Comparison of ENCODE assay signal across 8 mouse cellular contexts in the genomic region with DNA sequence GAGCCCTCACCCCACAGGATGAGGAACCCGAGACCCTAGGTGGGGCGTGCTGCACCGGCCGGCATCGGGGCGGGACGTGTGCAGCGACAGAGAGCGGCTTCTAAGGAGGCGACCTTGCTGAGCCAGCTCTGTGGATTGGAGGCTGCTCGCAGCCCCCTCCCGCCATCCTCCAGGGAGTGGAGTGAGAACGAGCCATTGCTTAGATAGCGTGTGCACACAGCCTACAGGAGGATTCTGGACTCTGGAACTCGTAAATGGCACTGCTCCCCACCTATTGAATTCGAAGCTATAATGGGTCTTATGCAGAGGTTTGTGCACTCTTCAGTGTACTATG. TPM values are rescaled to one million over a fixed set of nuclear protein-coding genes. Genes with fewer than 3 reads are reported as not detected.
DNase-seq lines count a peak whose midpoint lies in the region; ATAC-seq lines count a peak whose summit lies in the region.

A gene (minus strand): TSS at position 205 of the 334 bp plus-strand sequence.

- H3K4me2 ChIP-seq in midbrain, embryonic 16.5 days (ENCODE audit: low read length) = peak within 1 kb of the TSS; percentile 65

- peak within 1 kb of the TSS; percentile 99 for H3K27ac ChIP-seq in midbrain, embryonic 16.5 days (ENCODE audit: low read length)

- peak within 1 kb of the TSS; percentile 99 for H3K4me3 ChIP-seq in megakaryocyte, embryonic 14.5 days (replicated peaks)
- H3K4me3 ChIP-seq in midbrain, embryonic 16.5 days (ENCODE audit: low read depth, low read length) = peak within 1 kb of the TSS; percentile 72

- no peaks in the 10 kb centered on the region for H3K27me3 ChIP-seq in megakaryocyte, embryonic 14.5 days (replicated peaks)
- H3K27me3 ChIP-seq in midbrain, embryonic 16.5 days (ENCODE audit: control insufficient read depth, insufficient read depth, low read depth, low read length) = no peaks in the 10 kb centered on the region

- 2% methylated on average over 16 of the region's 16 CpGs for WGBS in midbrain, embryonic 16.5 days

- H3K9ac ChIP-seq in midbrain, embryonic 16.5 days (ENCODE audit: low read depth, low read length) = peak within 1 kb of the TSS; percentile 91

- H3K9me3 ChIP-seq in megakaryocyte, embryonic 14.5 days = peaks cover 22% of the 10 kb centered on the region
- H3K9me3 ChIP-seq in midbrain, embryonic 16.5 days (replicated peaks; ENCODE audit: control insufficient read depth, low read length, poor library complexity, severe bottlenecking) = no peaks in the 10 kb centered on the region

- H3K36me3 ChIP-seq in megakaryocyte, embryonic 14.5 days (replicated peaks; ENCODE audit: low read length) = peaks cover 26% of the 10 kb centered on the region
- no peaks in the 10 kb centered on the region for H3K36me3 ChIP-seq in midbrain, embryonic 16.5 days (ENCODE audit: control insufficient read depth, insufficient read depth, low read length)

- ATAC-seq in megakaryocyte, adult 5-6 weeks (ENCODE audit: poor library complexity, severe bottlenecking) = no peak
- ATAC-seq in midbrain, embryonic 16.5 days = no peak

- peaks cover 25% of the 10 kb centered on the region for H3K4me1 ChIP-seq in megakaryocyte, embryonic 14.5 days
- H3K4me1 ChIP-seq in midbrain, embryonic 16.5 days (ENCODE audit: control insufficient read depth, insufficient read depth, low read length) = peaks cover 15% of the 10 kb centered on the region

- DNase-seq in adrenal gland, postnatal 4 days (ENCODE audit: low spot score in 2 of 2) = no peak
- no peak for DNase-seq in adrenal gland, postnatal 14 days
- DNase-seq in layer of hippocampus, postnatal 14 days (ENCODE audit: low spot score in 2 of 2) = no peak
- no peak for DNase-seq in ovary, postnatal 14 days (ENCODE audit: low spot score)
- DNase-seq in right cerebral cortex, postnatal 14 days = no peak

RNA-seq across cellular contexts. Expression of the gene that starts here (rescaled TPM):
- 10 to 100 TPM; 10.1 to 12.8 TPM for total RNA-seq in adrenal gland, postnatal 4 days (2021)
- 7.2 and 7.6 TPM in 2 replicates for total RNA-seq in adrenal gland, postnatal 14 days (2021)
- polyA plus RNA-seq in megakaryocyte, embryonic 14.5 days (2012; ENCODE audit: insufficient read depth, low replicate concordance) = 1.7 and 3.0 TPM in 2 replicates
- total RNA-seq in megakaryocyte, adult 5-6 weeks (2015) = 1.8 and 3.1 TPM in 2 replicates
- total RNA-seq in megakaryocyte, adult 5-6 weeks (2017) = 2.4 and 2.5 TPM in 2 replicates
- 10 to 100 TPM; 51.0 to 52.2 TPM for total RNA-seq in layer of hippocampus, postnatal 14 days (2021)
- 40.2 and 40.7 TPM in 2 replicates for polyA plus RNA-seq in midbrain, embryonic 16.5 days (2015; fragmentation: Nextera tagmentation; extraction: Ambion mirVana)

Comparison
In these comparisons a context has a peak if more than half of its experiments do, and no peak if none do; other contexts are left out.
1. RNA of the gene that starts here (polyA plus RNA-seq): 40.2 to 40.7 TPM in midbrain, embryonic 16.5 days; 1.7 to 3.0 TPM in megakaryocyte, embryonic 14.5 days; every median in the first group is over 10 times any median in the second.